Mouse (Mus musculus) intestine, embryonic 14.5 days (tissue): ENCODE results near the gene Hoxa2. TPM values are rescaled to one million over a fixed set of nuclear protein-coding genes. Genes with fewer than 3 reads are reported as not detected.

ENCODE experiments used
- ATAC-seq: fragments of 200-750 bp; cut with Nextera tagmentation; replicated peaks from 2 replicates; pipeline ENCODE4 v1.8.0; 2017; ENCODE audit warnings: low read depth, moderate number of reproducible peaks, moderate TSS enrichment, moderate library complexity; ENCODE audit not compliant: low FRiP score, low TSS enrichment
- DNase-seq: peaks from one replicate; pipeline ENCODE4 v3.0.0-alpha.2; 2018; ENCODE audit warnings: low spot score
- H3K27ac ChIP-seq: fragments of 300-500 bp; sonication (generic); 2 replicates; pipeline ENCODE4 v1.5.1; 2014; ENCODE audit warnings: low read depth, mild to moderate bottlenecking, control low read depth
- H3K27me3 ChIP-seq: fragments of 300-500 bp; sonication (generic); replicated peaks from 2 replicates; pipeline ENCODE4 v1.6.1; 2014; ENCODE audit warnings: low read length, control low read depth; ENCODE audit not compliant: control insufficient read depth, insufficient read depth
- H3K36me3 ChIP-seq: fragments of 300-500 bp; sonication (generic); 2 replicates; pipeline ENCODE4 v1.6.1; 2014; ENCODE audit warnings: low read length, control low read depth; ENCODE audit not compliant: control insufficient read depth, insufficient read depth
- H3K4me1 ChIP-seq: fragments of 300-500 bp; sonication (generic); replicated peaks from 2 replicates; pipeline ENCODE4 v1.6.1; 2014; ENCODE audit warnings: low read length, control low read depth, mixed read lengths; ENCODE audit not compliant: control insufficient read depth, insufficient read depth
- H3K4me2 ChIP-seq: fragments of 300-500 bp; sonication (generic); 2 replicates; pipeline ENCODE4 v1.6.1; 2014; ENCODE audit warnings: low read length
- H3K4me3 ChIP-seq: fragments of 300-500 bp; sonication (generic); 2 replicates; pipeline ENCODE4 v1.5.1; 2014; ENCODE audit warnings: low read depth, low read length, control low read depth, mixed read lengths
- H3K9ac ChIP-seq: fragments of 300-500 bp; sonication (generic); 2 replicates; pipeline ENCODE4 v1.6.1; 2014; ENCODE audit warnings: mild to moderate bottlenecking, low read length
- H3K9me3 ChIP-seq: fragments of 300-500 bp; sonication (generic); 2 replicates; pipeline ENCODE4 v1.6.1; 2016; ENCODE audit warnings: low read length, control low read depth; ENCODE audit not compliant: control insufficient read depth
- WGBS: fragments of 180-500 bp; shearing (Covaris S2); extraction: QIAGEN DNeasy Blood & Tissue Kit; methylation state at CpG from one replicate; pipeline ENCODE4 v1.1.7; 2014; 5-methylcytosine and 5-hydroxymethylcytosine counted together
- polyA plus RNA-seq: library from polyadenylated mRNA; unstranded; fragments of >200 nt; fragmentation: Nextera tagmentation; extraction: Ambion mirVana; gene quantifications from 2 replicates; pipeline ENCODE4 v1.2.1, GENCODE M21; 2014

Hoxa2 gene
- polyA plus RNA-seq, 1 experiment from 2014 or later, result 10.8 TPM

- WGBS, result 83% methylated on average over 4 of the region's 4 CpGs
- no peak overlapping the region for H3K4me3 ChIP-seq
- peaks cover 6% of the 10 kb centered on the region for H3K9me3 ChIP-seq
- H3K36me3 ChIP-seq, result no peaks in the 10 kb centered on the region
- H3K9ac ChIP-seq, result no peak overlapping the region
- no peak overlapping the region for H3K4me2 ChIP-seq
- ATAC-seq (no peak), DNase-seq (peak; percentile 34)
- peaks cover 7% of the 10 kb centered on the region for H3K4me1 ChIP-seq
- no peaks in the 10 kb centered on the region for H3K27me3 ChIP-seq
- no peak overlapping the region for H3K27ac ChIP-seq
Measured at GRCm38 (mm10) chr6:52123673-52124072, 41.0 kb downstream of the Hoxa2 start.

DNA sequence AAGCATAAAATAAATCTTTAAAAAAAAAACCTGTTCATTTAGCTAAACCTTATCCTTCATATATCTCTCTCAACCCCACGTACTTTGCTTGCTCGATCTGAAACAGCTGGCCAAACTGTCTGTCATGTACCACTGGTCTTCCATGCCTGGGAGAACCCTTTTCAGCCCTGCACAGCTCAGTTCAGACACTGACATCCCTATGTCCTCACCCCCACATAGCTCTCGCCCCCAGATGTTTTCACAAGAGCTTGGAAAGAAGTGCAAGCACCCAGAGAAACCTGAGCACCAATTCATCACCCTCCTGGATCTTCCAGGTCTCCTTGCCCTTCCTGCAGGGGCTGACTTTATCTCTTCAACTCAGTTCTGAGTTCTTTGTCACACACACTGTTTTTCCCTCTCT lies 43.5 kb downstream of the Hoxa2 start:
- Histone ChIP-seq H3K4me1 (peaks cover 11% of the 10 kb centered on the region), H3K9me3 (no peaks in the 10 kb centered on the region), H3K36me3 (no peaks in the 10 kb centered on the region), H3K27ac (no peak overlapping the region), H3K27me3 (no peaks in the 10 kb centered on the region), H3K9ac (no peak overlapping the region), H3K4me3 (no peak overlapping the region), H3K4me2 (no peak overlapping the region)
- WGBS, result 35% methylated on average over 3 of the region's 3 CpGs
- DNase-seq, result peak; percentile 41
- no peak for ATAC-seq

- peaks cover 14% of the 10 kb centered on the region for H3K4me1 ChIP-seq
- ATAC-seq (no peak), DNase-seq (peak; percentile 50)
- no peak overlapping the region for H3K4me2 ChIP-seq
- 13% methylated on average over 6 of the region's 6 CpGs for whole genome bisulfite sequencing
- H3K4me3 ChIP-seq, result no peak overlapping the region
- no peaks in the 10 kb centered on the region for H3K27me3 ChIP-seq
- no peaks in the 10 kb centered on the region for H3K36me3 ChIP-seq
- H3K27ac ChIP-seq, result no peak overlapping the region
- no peaks in the 10 kb centered on the region for H3K9me3 ChIP-seq
- H3K9ac ChIP-seq, result no peak overlapping the region
Measured at GRCm38 (mm10) chr6:52118903-52119635, 45.6 kb downstream of the Hoxa2 start.

DNA sequence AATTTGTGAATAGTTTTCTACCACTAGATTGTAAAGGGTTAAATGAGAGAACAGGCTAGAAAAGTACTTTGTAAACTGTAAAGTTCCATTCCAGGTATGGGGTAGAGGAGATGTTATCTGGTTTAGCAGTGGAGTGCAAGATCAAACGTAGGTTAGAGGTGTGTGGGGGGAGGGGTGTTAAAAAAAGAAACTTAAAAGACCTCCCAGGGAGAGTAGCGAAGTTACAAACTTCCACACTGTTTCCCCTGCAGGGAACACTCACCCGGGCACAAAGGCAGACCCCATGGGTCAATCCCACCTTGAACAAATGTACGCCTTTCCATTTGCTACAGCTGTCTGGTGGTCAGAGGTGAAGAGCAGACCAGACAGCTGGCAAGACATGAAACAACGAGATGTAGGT lies 48.7 kb downstream of the Hoxa2 start:
- peaks cover 18% of the 10 kb centered on the region for H3K4me1 ChIP-seq
- H3K9me3 ChIP-seq, result no peaks in the 10 kb centered on the region
- H3K9ac ChIP-seq, result no peak overlapping the region
- no peak overlapping the region for H3K4me3 ChIP-seq
- H3K36me3 ChIP-seq, result no peaks in the 10 kb centered on the region
- no peak overlapping the region for H3K4me2 ChIP-seq
- WGBS, result 37% methylated on average over 5 of the region's 5 CpGs
- no peak overlapping the region for H3K27ac ChIP-seq
- DNase-seq, result peak; percentile 49
- H3K27me3 ChIP-seq, result no peaks in the 10 kb centered on the region
- ATAC-seq, result no peak

Other genes with a start within 250 kb of the Hoxa2 start
- gene Skap2, start 152.3 kb downstream of the Hoxa2 start, polyA plus RNA-seq, result 36.9 and 43.9 TPM in 2 replicates
- 1.2 and 1.4 TPM in 2 replicates for gene Hoxa1, start 6.5 kb downstream of the Hoxa2 start, polyA plus RNA-seq
- gene 5730596B20Rik, start 12.7 kb upstream of the Hoxa2 start, polyA plus RNA-seq, result 2.5 and 2.8 TPM in 2 replicates
- gene Hoxa4, start 26.9 kb upstream of the Hoxa2 start, polyA plus RNA-seq, result 7.5 and 7.7 TPM in 2 replicates
- 30.1 and 34.1 TPM in 2 replicates for gene Hoxa5, start 39.8 kb upstream of the Hoxa2 start, polyA plus RNA-seq
- gene Hoxa6, start 43.9 kb upstream of the Hoxa2 start, polyA plus RNA-seq, result 2.5 and 3.9 TPM in 2 replicates
- 9.2 and 9.7 TPM in 2 replicates for gene Hoxa3, start 48.5 kb upstream of the Hoxa2 start, polyA plus RNA-seq
- gene Gm28308, start 48.5 kb upstream of the Hoxa2 start, polyA plus RNA-seq, result not detected in 2 replicates
- gene Hoxa7, start 57.0 kb upstream of the Hoxa2 start, polyA plus RNA-seq, result 9.2 and 10.1 TPM in 2 replicates
- 4.2 and 7.1 TPM in 2 replicates for gene Hoxa9, start 66.3 kb upstream of the Hoxa2 start, polyA plus RNA-seq
- gene Hoxa10, start 76.0 kb upstream of the Hoxa2 start, polyA plus RNA-seq, result 15.6 and 20.4 TPM in 2 replicates
- gene Hoxa11, start 81.0 kb upstream of the Hoxa2 start, polyA plus RNA-seq, result 2.0 and 2.6 TPM in 2 replicates
- 0.35 and 0.39 TPM in 2 replicates for gene Hoxa13, start 96.0 kb upstream of the Hoxa2 start, polyA plus RNA-seq
- gene Evx1, start 148.7 kb upstream of the Hoxa2 start, polyA plus RNA-seq, result not detected in 2 replicates